Mouse (Mus musculus): ENCODE results near the gene Mid1. TPM values are rescaled to one million over a fixed set of nuclear protein-coding genes. Genes with fewer than 3 reads are reported as not detected.
"Not testable (repeated sequence)": the region's sequence is repeated elsewhere in the genome, so short reads cannot be mapped to it uniquely, and the experiment has no call there.

Mid1 gene
- total RNA-seq, 1 experiment from 2014 or later, result 9.8 TPM

- ATAC-seq (ENCODE audit: extremely low read depth, insufficient number of reproducible peaks, low FRiP score, poor library complexity, severe bottlenecking), result not testable (repeated sequence)
These were observed 295.2 kb downstream of the Mid1 start for GRCm38 (mm10) chrX:169980203-169980556.

- ATAC-seq (ENCODE audit: extremely low read depth, insufficient number of reproducible peaks, low FRiP score, poor library complexity, severe bottlenecking), result no peak
These were observed 295.9 kb downstream of the Mid1 start for GRCm38 (mm10) chrX:169980809-169981289.

GRCm38 (mm10) chrX:169981761-169982181 lies 296.8 kb downstream of the Mid1 start:
- not testable (repeated sequence) for ATAC-seq (ENCODE audit: extremely low read depth, insufficient number of reproducible peaks, low FRiP score, poor library complexity, severe bottlenecking)

GRCm38 (mm10) chrX:169982606-169983400 lies 297.8 kb downstream of the Mid1 start:
- ATAC-seq (ENCODE audit: extremely low read depth, insufficient number of reproducible peaks, low FRiP score, poor library complexity, severe bottlenecking), result not testable (repeated sequence)

GRCm38 (mm10) chrX:169983401-169984165 lies 298.6 kb downstream of the Mid1 start:
- not testable (repeated sequence) for ATAC-seq (ENCODE audit: extremely low read depth, insufficient number of reproducible peaks, low FRiP score, poor library complexity, severe bottlenecking)

- not testable (repeated sequence) for ATAC-seq (ENCODE audit: extremely low read depth, insufficient number of reproducible peaks, low FRiP score, poor library complexity, severe bottlenecking)
These were observed 299.3 kb downstream of the Mid1 start for GRCm38 (mm10) chrX:169984331-169984730.

- not testable (repeated sequence) for ATAC-seq (ENCODE audit: extremely low read depth, insufficient number of reproducible peaks, low FRiP score, poor library complexity, severe bottlenecking)
These were observed 299.9 kb downstream of the Mid1 start for GRCm38 (mm10) chrX:169984853-169985252.

- not testable (repeated sequence) for ATAC-seq (ENCODE audit: extremely low read depth, insufficient number of reproducible peaks, low FRiP score, poor library complexity, severe bottlenecking)
These were observed 300.8 kb downstream of the Mid1 start for GRCm38 (mm10) chrX:169985796-169986195.

GRCm38 (mm10) chrX:169986519-169987367 lies 301.7 kb downstream of the Mid1 start:
- ATAC-seq (ENCODE audit: extremely low read depth, insufficient number of reproducible peaks, low FRiP score, poor library complexity, severe bottlenecking), result peak; percentile 55

GRCm38 (mm10) chrX:169987368-169987837 lies 302.4 kb downstream of the Mid1 start:
- ATAC-seq (ENCODE audit: extremely low read depth, insufficient number of reproducible peaks, low FRiP score, poor library complexity, severe bottlenecking), result not testable (repeated sequence)

- not testable (repeated sequence) for ATAC-seq (ENCODE audit: extremely low read depth, insufficient number of reproducible peaks, low FRiP score, poor library complexity, severe bottlenecking)
These were observed 303.7 kb downstream of the Mid1 start for GRCm38 (mm10) chrX:169988571-169989218.

GRCm38 (mm10) chrX:169989219-169989595 lies 304.2 kb downstream of the Mid1 start:
- ATAC-seq (ENCODE audit: extremely low read depth, insufficient number of reproducible peaks, low FRiP score, poor library complexity, severe bottlenecking), result not testable (repeated sequence)

- ATAC-seq (ENCODE audit: extremely low read depth, insufficient number of reproducible peaks, low FRiP score, poor library complexity, severe bottlenecking), result peak; percentile 7
These were observed 305.0 kb downstream of the Mid1 start for GRCm38 (mm10) chrX:169989691-169990631.

- peak; percentile 44 for ATAC-seq (ENCODE audit: extremely low read depth, insufficient number of reproducible peaks, low FRiP score, poor library complexity, severe bottlenecking)
These were observed 306.3 kb downstream of the Mid1 start for GRCm38 (mm10) chrX:169991128-169991873.

GRCm38 (mm10) chrX:169992086-169992930 lies 307.3 kb downstream of the Mid1 start:
- not testable (repeated sequence) for ATAC-seq (ENCODE audit: extremely low read depth, insufficient number of reproducible peaks, low FRiP score, poor library complexity, severe bottlenecking)
